Mouse (Mus musculus): ENCODE data around the gene Pim1.

- TF ChIP-seq EP300 (IDR thresholded peaks at IDR 0.05; ENCODE audit: insufficient read depth, low read depth, low read length) (no peak), CTCF (IDR thresholded peaks at IDR 0.05; ENCODE audit: low read depth, low read length) (peak; percentile 65), POLR2A (IDR thresholded peaks at IDR 0.05; ENCODE audit: insufficient read depth, low read length) (no peak)
Observed at GRCm38 (mm10) chr17:29514435-29514834, 23.9 kb downstream of the Pim1 start.
